Mouse (Mus musculus) intestine, embryonic 16.5 days (tissue): ENCODE measurements at regions not wholly inside any gene's neighbourhood (a gene's known extent, or its start where the extent isn't known, plus 50 kb on each side); places are given as distances from the start of the nearest gene placed in this dataset.

ENCODE experiments used
- ATAC-seq: fragments of 200-750 bp; cut with Nextera tagmentation; 2 replicates; pipeline ENCODE4 v1.8.0; 2017; ENCODE audit warnings: moderate TSS enrichment, moderate library complexity
- H3K27ac ChIP-seq: fragments of 300-500 bp; sonication (generic); 2 replicates; pipeline ENCODE4 v1.5.1; 2014; ENCODE audit warnings: mild to moderate bottlenecking, low read length
- H3K27me3 ChIP-seq: fragments of 300-500 bp; sonication (generic); replicated peaks from 2 replicates; pipeline ENCODE4 v1.6.1; 2014; ENCODE audit warnings: low read length, control low read depth, mixed read lengths; ENCODE audit not compliant: control insufficient read depth, insufficient read depth
- H3K36me3 ChIP-seq: fragments of 300-500 bp; sonication (generic); 2 replicates; pipeline ENCODE4 v1.6.1; 2014; ENCODE audit warnings: low read length, control low read depth; ENCODE audit not compliant: control insufficient read depth, insufficient read depth
- H3K4me1 ChIP-seq: fragments of 300-500 bp; sonication (generic); 2 replicates; pipeline ENCODE4 v1.6.1; 2014; ENCODE audit warnings: low read length, control low read depth, mixed read lengths; ENCODE audit not compliant: control insufficient read depth, insufficient read depth
- H3K4me2 ChIP-seq: fragments of 300-500 bp; sonication (generic); 2 replicates; pipeline ENCODE4 v1.6.1; 2014; ENCODE audit warnings: low read depth, low read length, control low read depth
- H3K4me3 ChIP-seq: fragments of 300-500 bp; sonication (generic); 2 replicates; pipeline ENCODE4 v1.5.1; 2014; ENCODE audit warnings: mild to moderate bottlenecking, low read length
- H3K9ac ChIP-seq: fragments of 300-500 bp; sonication (generic); 2 replicates; pipeline ENCODE4 v1.6.1; 2014; ENCODE audit warnings: low read depth, low read length
- H3K9me3 ChIP-seq: fragments of 300-500 bp; sonication (generic); 2 replicates; pipeline ENCODE4 v1.6.1; 2016; ENCODE audit warnings: low read length, control low read depth; ENCODE audit not compliant: control insufficient read depth
- WGBS: fragments of 180-500 bp; shearing (Covaris S2); extraction: QIAGEN DNeasy Blood & Tissue Kit; methylation state at CpG from one replicate; pipeline ENCODE4 v1.1.7; 2014; 5-methylcytosine and 5-hydroxymethylcytosine counted together

DNA sequence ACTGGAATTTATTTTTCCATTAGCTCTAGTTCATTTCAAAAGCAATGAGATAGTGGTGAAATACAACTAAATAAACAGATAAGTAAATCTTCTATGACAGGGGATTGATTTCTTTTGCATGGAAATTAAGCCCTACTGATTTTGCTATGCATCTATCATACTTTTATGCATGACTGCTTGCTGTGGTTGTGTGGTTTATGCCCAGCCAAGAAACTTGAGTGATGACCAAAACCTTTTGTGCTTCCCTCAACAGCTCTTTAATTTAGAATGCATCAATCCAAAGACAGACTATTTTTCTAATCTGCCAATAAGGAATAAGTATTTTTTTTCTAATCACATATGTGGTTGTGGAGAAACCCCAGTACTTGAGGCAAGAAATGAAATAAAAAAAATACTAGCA is 303.6 kb downstream of the Col12a1 start:
- Histone ChIP-seq H3K27me3 (no peaks in the 10 kb centered on the region), H3K4me1 (no peaks in the 10 kb centered on the region), H3K27ac (no peak overlapping the region), H3K4me2 (no peak overlapping the region), H3K9me3 (no peaks in the 10 kb centered on the region), H3K9ac (no peak overlapping the region), H3K36me3 (no peaks in the 10 kb centered on the region), H3K4me3 (no peak overlapping the region)
- no peak for ATAC-seq

DNA sequence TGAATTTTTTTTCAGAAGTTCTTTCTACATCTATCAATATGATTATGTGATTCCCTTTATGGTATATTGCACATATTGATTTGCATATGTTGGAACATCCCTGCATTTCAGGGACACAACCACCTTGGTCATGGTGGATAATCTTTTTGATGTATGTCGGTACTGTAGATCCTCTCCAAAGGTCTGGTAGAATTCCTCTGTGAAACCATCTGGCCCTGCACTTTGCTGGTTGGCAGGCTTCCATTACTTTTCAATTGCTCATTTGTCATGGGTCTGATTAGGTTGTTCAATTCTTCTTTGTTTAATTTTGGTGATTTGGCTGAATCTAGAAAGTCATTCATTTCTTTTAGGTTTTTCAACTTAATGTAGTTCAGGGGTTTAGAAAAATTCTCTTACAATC is 288.2 kb downstream of the Col12a1 start:
- no peaks in the 10 kb centered on the region for H3K36me3 ChIP-seq
- 76% methylated on average over 1 of the region's 1 CpGs for WGBS
- H3K9ac ChIP-seq = no peak overlapping the region

DNA sequence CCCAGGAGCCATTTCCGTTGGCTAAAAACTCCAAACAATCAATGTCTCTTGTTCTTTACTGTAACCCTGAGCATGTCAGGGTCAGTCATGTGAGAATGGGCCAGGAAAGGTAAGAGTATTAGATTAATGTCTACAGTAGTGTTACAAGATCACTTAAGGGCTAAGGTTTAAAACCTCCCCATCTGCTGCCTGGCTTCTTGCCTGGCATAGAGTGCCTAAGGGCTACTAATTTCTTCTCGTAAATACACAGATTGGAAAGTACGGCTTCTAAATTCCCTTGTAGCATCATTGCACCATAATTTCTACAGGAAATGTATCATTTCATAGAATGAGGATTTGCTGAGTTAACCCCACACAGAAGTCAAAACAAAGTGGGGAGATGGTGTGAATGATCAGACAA is 281.0 kb downstream of the Col12a1 start:
- no peaks in the 10 kb centered on the region for H3K27me3 ChIP-seq
- ATAC-seq = no peak
- no peak overlapping the region for H3K4me3 ChIP-seq
- peaks cover 5% of the 10 kb centered on the region; the same call in 1 of the 2 replicates for H3K4me1 ChIP-seq
- H3K9ac ChIP-seq = no peak overlapping the region
- no peaks in the 10 kb centered on the region for H3K9me3 ChIP-seq
- no peak overlapping the region for H3K27ac ChIP-seq
- H3K36me3 ChIP-seq = no peaks in the 10 kb centered on the region
- no peak overlapping the region for H3K4me2 ChIP-seq
- 85% methylated on average over 3 of the region's 3 CpGs for WGBS

More for the DNA sequence above, 288.2 kb downstream of the Col12a1 start:
- H3K9me3 ChIP-seq = no peaks in the 10 kb centered on the region
- no peak for ATAC-seq
- no peak overlapping the region for H3K4me2 ChIP-seq
- H3K27me3 ChIP-seq = no peaks in the 10 kb centered on the region
- H3K4me1 ChIP-seq = no peaks in the 10 kb centered on the region
- H3K4me3 ChIP-seq = no peak overlapping the region
- no peak overlapping the region for H3K27ac ChIP-seq

DNA sequence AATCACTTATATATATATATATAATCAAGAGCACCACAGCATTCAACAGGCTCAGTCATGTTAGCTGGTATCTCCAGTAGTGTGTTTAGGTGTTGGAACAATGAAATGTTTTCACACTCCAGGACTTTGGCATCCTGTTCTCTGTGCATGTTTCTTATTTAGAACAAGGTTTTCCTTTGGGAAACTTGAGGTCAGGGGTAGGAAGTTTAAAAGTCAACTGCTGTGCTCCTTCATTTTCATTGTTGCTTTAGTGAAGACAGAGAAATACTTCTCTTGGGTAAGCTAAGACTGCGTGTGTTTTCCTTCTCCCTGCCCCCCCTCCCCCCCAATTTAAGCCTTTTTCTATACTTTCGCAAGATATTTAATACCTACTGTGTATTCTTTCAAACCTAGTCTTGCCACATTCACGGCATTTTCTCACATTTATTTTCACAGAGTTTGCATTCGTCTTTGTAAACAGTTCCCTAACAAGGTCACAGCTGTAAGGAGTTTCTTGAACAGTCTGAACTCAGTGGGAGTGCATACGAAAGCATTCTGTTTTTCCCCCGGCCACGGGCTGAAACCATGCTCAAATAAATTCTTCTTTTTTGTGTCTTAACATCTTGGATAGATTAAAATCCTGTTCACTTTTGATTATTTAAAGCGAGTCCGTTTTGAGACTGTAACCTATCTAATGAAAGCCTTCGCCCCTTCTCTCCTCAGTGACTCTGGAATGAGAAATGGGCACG is 279.2 kb downstream of the Col12a1 start:
- no peak overlapping the region for H3K4me3 ChIP-seq
- no peak for ATAC-seq
- WGBS = 34% methylated on average over 11 of the region's 11 CpGs
- no peak overlapping the region for H3K9ac ChIP-seq
- no peak overlapping the region for H3K4me2 ChIP-seq
- H3K27ac ChIP-seq = no peak overlapping the region
- H3K4me1 ChIP-seq = peaks cover 5% of the 10 kb centered on the region; the same call in 1 of the 2 replicates
- no peaks in the 10 kb centered on the region for H3K27me3 ChIP-seq
- H3K9me3 ChIP-seq = no peaks in the 10 kb centered on the region
- no peaks in the 10 kb centered on the region for H3K36me3 ChIP-seq

DNA sequence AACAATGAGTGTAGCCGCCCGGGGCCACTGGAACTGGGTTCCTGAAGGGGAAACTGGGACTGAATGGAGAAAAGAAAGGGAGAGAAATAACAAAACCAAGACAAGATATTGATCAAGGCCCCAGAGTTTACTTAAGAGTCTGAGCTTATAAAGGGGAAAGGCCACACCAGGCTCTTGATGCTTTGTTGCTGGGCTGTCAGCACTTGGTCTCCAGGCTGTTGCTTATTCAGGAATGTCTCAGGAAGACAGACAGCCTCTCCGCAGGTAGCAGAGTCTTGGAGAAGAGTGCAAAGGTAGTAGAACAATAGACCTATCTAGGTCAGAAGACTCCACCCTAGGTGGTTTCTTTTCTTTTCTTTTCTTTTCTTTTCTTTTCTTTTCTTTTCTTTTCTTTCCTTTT is 263.4 kb downstream of the Col12a1 start:
- Histone ChIP-seq H3K9me3 (no peaks in the 10 kb centered on the region), H3K9ac (no peak overlapping the region), H3K4me3 (no peak overlapping the region), H3K4me1 (no peaks in the 10 kb centered on the region), H3K4me2 (no peak overlapping the region), H3K27me3 (no peaks in the 10 kb centered on the region), H3K36me3 (no peaks in the 10 kb centered on the region), H3K27ac (no peak overlapping the region)
- no peak for ATAC-seq
- 84% methylated on average over 3 of the region's 3 CpGs for WGBS

DNA sequence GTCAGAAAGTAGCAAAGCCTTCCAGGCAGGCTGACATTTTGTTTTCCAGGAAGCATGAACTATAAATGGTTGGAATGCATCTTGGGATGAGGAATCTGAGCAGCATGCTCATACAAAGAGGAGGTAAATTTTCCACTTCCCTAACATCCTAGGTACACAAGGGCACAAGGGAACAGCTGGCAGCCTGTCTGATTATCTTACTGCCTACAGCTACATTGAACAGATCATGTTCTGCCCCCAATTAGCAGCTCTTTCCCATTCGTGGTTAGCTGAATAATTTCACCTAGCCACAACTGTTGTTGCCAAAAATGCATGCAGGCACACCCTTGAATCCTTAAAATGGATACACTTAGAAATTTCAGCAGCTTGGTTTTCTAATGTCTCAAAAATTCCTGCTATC is 239.5 kb downstream of the Col12a1 start:
- H3K27me3 ChIP-seq = no peaks in the 10 kb centered on the region
- no peaks in the 10 kb centered on the region for H3K36me3 ChIP-seq
- no peak for ATAC-seq
- WGBS = 27% methylated on average over 1 of the region's 1 CpGs
- H3K9ac ChIP-seq = no peak overlapping the region
- no peak overlapping the region for H3K4me2 ChIP-seq
- H3K4me1 ChIP-seq = no peaks in the 10 kb centered on the region
- H3K9me3 ChIP-seq = no peaks in the 10 kb centered on the region
- H3K27ac ChIP-seq = no peak overlapping the region
- H3K4me3 ChIP-seq = no peak overlapping the region

DNA sequence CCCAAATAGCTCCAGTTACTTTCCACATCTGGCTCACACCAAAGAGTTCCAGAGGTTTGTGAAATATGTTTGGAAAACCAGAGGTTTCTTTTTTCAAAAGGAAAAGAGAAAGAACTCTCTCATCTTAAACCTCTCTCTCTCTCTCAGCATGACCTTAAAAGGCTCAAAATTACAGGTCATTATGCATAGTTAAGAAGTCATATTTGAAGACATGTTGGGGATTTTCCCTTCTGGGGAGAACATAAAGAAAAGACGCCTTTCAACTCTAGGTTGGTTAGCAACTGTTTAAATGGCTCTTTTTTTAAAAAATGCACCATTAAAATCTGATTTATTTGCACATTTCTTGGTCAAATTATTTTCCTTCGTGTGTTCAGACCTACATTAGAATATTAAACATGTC is 218.4 kb downstream of the Col12a1 start:
- H3K9me3 ChIP-seq = no peaks in the 10 kb centered on the region
- no peaks in the 10 kb centered on the region for H3K36me3 ChIP-seq
- WGBS = 59% methylated on average over 2 of the region's 2 CpGs
- no peak overlapping the region for H3K4me3 ChIP-seq
- H3K9ac ChIP-seq = no peak overlapping the region
- no peaks in the 10 kb centered on the region for H3K27me3 ChIP-seq
- H3K4me2 ChIP-seq = no peak overlapping the region
- ATAC-seq = no peak
- H3K4me1 ChIP-seq = no peaks in the 10 kb centered on the region
- H3K27ac ChIP-seq = no peak overlapping the region

DNA sequence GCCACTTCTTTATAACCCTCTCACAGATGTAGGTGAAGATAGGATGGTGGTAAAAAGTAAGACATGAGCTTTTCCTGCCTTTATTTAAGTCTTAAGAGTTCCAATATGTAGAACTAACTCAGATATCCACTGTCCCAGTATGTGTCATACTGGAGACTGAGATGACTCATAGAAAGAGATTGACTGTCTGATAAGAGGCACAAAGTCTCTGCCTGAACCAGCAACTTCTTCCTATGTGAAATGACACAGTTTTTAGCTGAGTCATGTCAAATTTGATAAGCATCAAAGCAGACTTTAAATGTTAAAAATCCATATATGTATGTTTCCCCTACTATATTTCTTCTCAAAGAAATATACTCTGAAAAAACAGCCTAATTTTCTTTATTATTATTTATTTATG is 216.6 kb downstream of the Col12a1 start:
- H3K9me3 ChIP-seq = no peaks in the 10 kb centered on the region
- no peak for ATAC-seq
- H3K4me2 ChIP-seq = no peak overlapping the region
- no peaks in the 10 kb centered on the region for H3K27me3 ChIP-seq
- no peaks in the 10 kb centered on the region for H3K36me3 ChIP-seq
- no peak overlapping the region for H3K4me3 ChIP-seq
- no peak overlapping the region for H3K9ac ChIP-seq
- no peak overlapping the region for H3K27ac ChIP-seq
- no peaks in the 10 kb centered on the region for H3K4me1 ChIP-seq

DNA sequence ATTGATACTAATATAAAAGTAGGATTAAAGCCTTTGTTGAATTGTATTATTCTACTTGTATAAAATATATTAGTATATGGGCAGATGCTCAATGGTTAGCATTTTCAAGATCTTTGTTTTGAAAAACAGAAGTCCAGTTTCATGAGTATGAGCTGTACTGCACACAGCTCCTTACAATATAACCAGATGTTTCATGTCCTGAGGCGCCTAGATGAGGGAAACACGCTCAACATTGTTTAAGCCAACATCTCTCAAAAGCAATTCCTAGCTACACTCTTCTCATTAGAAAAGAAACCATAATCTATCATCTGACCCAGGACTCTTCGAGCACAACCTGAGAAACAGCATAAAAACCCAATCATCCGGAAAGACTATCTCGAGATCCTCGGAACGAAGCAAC is 202.2 kb downstream of the Col12a1 start:
- Histone ChIP-seq H3K4me2 (no peak overlapping the region), H3K27ac (no peak overlapping the region), H3K36me3 (no peaks in the 10 kb centered on the region), H3K27me3 (no peaks in the 10 kb centered on the region), H3K9me3 (no peaks in the 10 kb centered on the region), H3K9ac (no peak overlapping the region), H3K4me1 (no peaks in the 10 kb centered on the region), H3K4me3 (no peak overlapping the region)
- ATAC-seq = no peak
- 61% methylated on average over 7 of the region's 7 CpGs for WGBS

DNA sequence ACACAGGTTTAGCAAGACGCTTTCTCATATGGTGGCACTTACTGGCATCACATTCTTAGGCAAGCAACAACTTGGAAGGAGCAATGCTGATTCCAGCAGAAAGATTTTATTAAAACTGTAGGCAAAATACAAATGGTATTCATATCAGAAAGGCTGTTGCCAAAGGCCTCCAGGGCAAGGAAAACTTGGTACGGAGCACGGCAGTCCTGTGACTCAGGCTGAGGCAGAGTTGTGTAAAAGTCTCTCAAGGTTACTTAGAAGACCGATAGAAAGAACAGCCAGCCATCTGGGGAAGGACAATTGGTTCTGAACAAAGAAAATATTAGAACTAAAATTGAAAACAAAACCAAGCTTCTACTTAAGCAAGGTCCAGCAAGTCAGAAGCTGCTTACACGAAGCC is 201.2 kb downstream of the Col12a1 start:
- Histone ChIP-seq H3K27ac (no peak overlapping the region), H3K9me3 (no peaks in the 10 kb centered on the region), H3K27me3 (no peaks in the 10 kb centered on the region), H3K36me3 (no peaks in the 10 kb centered on the region), H3K4me3 (no peak overlapping the region), H3K9ac (no peak overlapping the region), H3K4me2 (no peak overlapping the region), H3K4me1 (no peaks in the 10 kb centered on the region)
- ATAC-seq = no peak
- 74% methylated on average over 5 of the region's 5 CpGs for WGBS
